Mouse (Mus musculus) midbrain, postnatal 0 days (tissue): ENCODE results near the gene Eef1akmt2. TPM values are rescaled to one million over a fixed set of nuclear protein-coding genes. Genes with fewer than 3 reads are reported as not detected.

Experiments
- ATAC-seq: fragments of 200-750 bp; cut with Nextera tagmentation; 2 replicates; pipeline ENCODE4 v1.8.0; 2017; ENCODE audit warnings: moderate number of reproducible peaks, mild to moderate bottlenecking, moderate TSS enrichment, moderate library complexity; ENCODE audit not compliant: low FRiP score
- DNase-seq: peaks from one replicate; pipeline ENCODE4 v3.0.0-alpha.2; 2015; ENCODE audit warnings: low spot score
- H3K27ac ChIP-seq: fragments of 300-500 bp; sonication (generic); 2 replicates; pipeline ENCODE4 v1.5.1; 2014; ENCODE audit warnings: low read depth, mild to moderate bottlenecking, low read length, mixed read lengths
- H3K27me3 ChIP-seq: fragments of 300-500 bp; sonication (generic); 2 replicates; pipeline ENCODE4 v1.6.1; 2014; ENCODE audit warnings: low read length, control low read depth, mixed read lengths; ENCODE audit not compliant: insufficient read depth
- H3K36me3 ChIP-seq: fragments of 300-500 bp; sonication (generic); 2 replicates; pipeline ENCODE4 v1.6.1; 2014; ENCODE audit warnings: low read length, control low read depth, mixed read lengths; ENCODE audit not compliant: insufficient read depth
- H3K4me1 ChIP-seq: fragments of 300-500 bp; sonication (generic); 2 replicates; pipeline ENCODE4 v1.6.1; 2014; ENCODE audit warnings: mild to moderate bottlenecking, control low read depth, antibody characterized with exemption, low read length, mixed read lengths; ENCODE audit not compliant: insufficient read depth
- H3K4me2 ChIP-seq: fragments of 300-500 bp; sonication (generic); 2 replicates; pipeline ENCODE4 v1.6.1; 2014; ENCODE audit warnings: low read depth, mild to moderate bottlenecking, low read length, mixed read lengths; ENCODE audit not compliant: poor library complexity, severe bottlenecking
- H3K4me3 ChIP-seq: fragments of 300-500 bp; sonication (generic); 2 replicates; pipeline ENCODE4 v1.5.1; 2014; ENCODE audit warnings: low read depth, mild to moderate bottlenecking, low read length, moderate library complexity
- H3K9ac ChIP-seq: fragments of 300-500 bp; sonication (generic); replicated peaks from 2 replicates; pipeline ENCODE4 v1.6.1; 2014; ENCODE audit warnings: mild to moderate bottlenecking, low read length, moderate library complexity, mixed read lengths; ENCODE audit not compliant: poor library complexity, severe bottlenecking
- H3K9me3 ChIP-seq: fragments of 300-500 bp; sonication (generic); 2 replicates; pipeline ENCODE4 v1.6.1; 2016; ENCODE audit warnings: low read length, control low read depth
- CTCF ChIP-seq: IDR thresholded peaks from 2 replicates; pipeline ENCODE4 v1.5.1; 2016; ENCODE audit warnings: antibody characterized with exemption, mild to moderate bottlenecking
- WGBS: fragments of 180-500 bp; shearing (Covaris S2); extraction: QIAGEN DNeasy Blood & Tissue Kit; methylation state at CpG from one replicate; pipeline ENCODE4 v1.1.7; 2014; 5-methylcytosine and 5-hydroxymethylcytosine counted together
- polyA plus RNA-seq: library from polyadenylated mRNA; unstranded; fragments of >200 nt; fragmentation: Nextera tagmentation; extraction: Ambion mirVana; gene quantifications from 2 replicates; pipeline ENCODE4 v1.2.1, GENCODE M21; 2015
- total RNA-seq: library from RNA; depleted of rRNA; stranded (reverse); fragments of >200 nt; gene quantifications from 2 replicates; pipeline ENCODE4 v1.2.3, GENCODE M21; 2014; rRNA removed

Eef1akmt2 gene
- 52.1 and 62.1 TPM in 2 replicates for total RNA-seq
- 80.1 and 84.2 TPM in 2 replicates for polyA plus RNA-seq

- under 1% methylated on average over 37 of the region's 37 CpGs for WGBS
- TF ChIP-seq CTCF: peak; percentile 54
Measured at GRCm38 (mm10) chr7:132852173-132852844, at the start of gene Eef1akmt2. Gene Eef1akmt2, minus strand, starts transcription at chr7:132852673.

GRCm38 (mm10) chr7:132900826-132901531 is 48.5 kb upstream of the Eef1akmt2 start:
- H3K9me3 ChIP-seq: no peaks in the 10 kb centered on the region
- no peaks in the 10 kb centered on the region for H3K4me1 ChIP-seq
- H3K4me3 ChIP-seq: no peak overlapping the region
- 58% methylated on average over 2 of the region's 2 CpGs for WGBS
- H3K4me2 ChIP-seq: no peak overlapping the region
- no peak for TF ChIP-seq CTCF
- no peak overlapping the region for H3K27ac ChIP-seq
- no peaks in the 10 kb centered on the region for H3K36me3 ChIP-seq
- no peaks in the 10 kb centered on the region for H3K27me3 ChIP-seq
- DNase-seq (no peak), ATAC-seq (no peak)
- no peak overlapping the region for H3K9ac ChIP-seq

More at GRCm38 (mm10) chr7:132852173-132852844, at the start of gene Eef1akmt2:
- Histone ChIP-seq H3K9me3 (no peaks in the 10 kb centered on the region), H3K4me3 (peak within 1 kb of the TSS; percentile 80), H3K9ac (peak within 1 kb of the TSS; percentile 94), H3K4me1 (no peaks in the 10 kb centered on the region), H3K27me3 (no peaks in the 10 kb centered on the region), H3K36me3 (peaks cover 9% of the 10 kb centered on the region; the same call in 1 of the 2 replicates), H3K27ac (peak within 1 kb of the TSS; percentile 97), H3K4me2 (peak within 1 kb of the TSS; percentile 70)
- peak; percentile 93 for ATAC-seq
- peak; percentile 94 for DNase-seq

GRCm38 (mm10) chr7:132898234-132898633 is 45.8 kb upstream of the Eef1akmt2 start:
- H3K4me1 ChIP-seq: no peaks in the 10 kb centered on the region
- DNase-seq (no peak), ATAC-seq (no peak)
- no peak overlapping the region for H3K4me2 ChIP-seq
- 88% methylated on average over 2 of the region's 2 CpGs for WGBS
- H3K4me3 ChIP-seq: no peak overlapping the region
- no peaks in the 10 kb centered on the region for H3K27me3 ChIP-seq
- H3K27ac ChIP-seq: no peak overlapping the region
- H3K9ac ChIP-seq: no peak overlapping the region
- H3K36me3 ChIP-seq: no peaks in the 10 kb centered on the region
- TF ChIP-seq CTCF: peak; percentile 58
- no peaks in the 10 kb centered on the region for H3K9me3 ChIP-seq

- no peaks in the 10 kb centered on the region for H3K27me3 ChIP-seq
- H3K9me3 ChIP-seq: no peaks in the 10 kb centered on the region
- no peak overlapping the region for H3K4me2 ChIP-seq
- no peak overlapping the region for H3K9ac ChIP-seq
- WGBS: 88% methylated on average over 10 of the region's 10 CpGs
- H3K36me3 ChIP-seq: no peaks in the 10 kb centered on the region
- no peak overlapping the region for H3K27ac ChIP-seq
- DNase-seq (no peak), ATAC-seq (no peak)
- peak; percentile 25 for TF ChIP-seq CTCF
- H3K4me1 ChIP-seq: no peaks in the 10 kb centered on the region
- H3K4me3 ChIP-seq: no peak overlapping the region
Measured at GRCm38 (mm10) chr7:132897258-132897657, 44.8 kb upstream of the Eef1akmt2 start.

GRCm38 (mm10) chr7:132896206-132896815 is 43.8 kb upstream of the Eef1akmt2 start:
- Histone ChIP-seq H3K4me1 (no peaks in the 10 kb centered on the region), H3K27ac (no peak overlapping the region), H3K4me3 (no peak overlapping the region), H3K36me3 (no peaks in the 10 kb centered on the region), H3K9ac (no peak overlapping the region), H3K9me3 (no peaks in the 10 kb centered on the region), H3K27me3 (no peaks in the 10 kb centered on the region), H3K4me2 (no peak overlapping the region)
- ATAC-seq (no peak), DNase-seq (no peak)
- WGBS: 84% methylated on average over 9 of the region's 9 CpGs
- TF ChIP-seq CTCF: no peak
